Mouse (Mus musculus) cerebellum, postnatal 36 days (tissue): Measurements from ENCODE around the gene Ctf2.
A peak's percentile ranks its signal among the peaks of the same experiment; 100 is the strongest.

Source experiments
- DNase-seq, 2 experiments: peaks; one replicate each; pipeline ENCODE4 v3.0.0; 2021 to 2022; ENCODE audit warnings: mixed read lengths in 2 of 2

Gene Ctf2

GRCm38 (mm10) chr7:127685304-127686018 is 46.5 kb downstream of the Ctf2 start:
- DNase-seq: no peak

GRCm38 (mm10) chr7:127681888-127682553 is 49.9 kb downstream of the Ctf2 start:
- DNase-seq: no peak

GRCm38 (mm10) chr7:127680541-127680940 is 51.4 kb downstream of the Ctf2 start:
- no peak for DNase-seq

GRCm38 (mm10) chr7:127678811-127679210 is 53.2 kb downstream of the Ctf2 start:
- no peak for DNase-seq

GRCm38 (mm10) chr7:127677609-127678008 is 54.4 kb downstream of the Ctf2 start:
- no peak for DNase-seq

- peak; percentile 58 to 65 for DNase-seq
Measured at GRCm38 (mm10) chr7:127677077-127677476, 54.9 kb downstream of the Ctf2 start.

GRCm38 (mm10) chr7:127675391-127675811 is 56.6 kb downstream of the Ctf2 start:
- DNase-seq: peak in 1 of 2 experiments; percentile 18

- DNase-seq: peak; percentile 87 to 92
Measured at GRCm38 (mm10) chr7:127674977-127675376, 57.0 kb downstream of the Ctf2 start.

- no peak for DNase-seq
Measured at GRCm38 (mm10) chr7:127672776-127673175, 59.2 kb downstream of the Ctf2 start.

GRCm38 (mm10) chr7:127671880-127672774 is 59.8 kb downstream of the Ctf2 start:
- DNase-seq: no peak
